16 mouse cellular contexts compared by ENCODE assay signal in the genomic region with DNA sequence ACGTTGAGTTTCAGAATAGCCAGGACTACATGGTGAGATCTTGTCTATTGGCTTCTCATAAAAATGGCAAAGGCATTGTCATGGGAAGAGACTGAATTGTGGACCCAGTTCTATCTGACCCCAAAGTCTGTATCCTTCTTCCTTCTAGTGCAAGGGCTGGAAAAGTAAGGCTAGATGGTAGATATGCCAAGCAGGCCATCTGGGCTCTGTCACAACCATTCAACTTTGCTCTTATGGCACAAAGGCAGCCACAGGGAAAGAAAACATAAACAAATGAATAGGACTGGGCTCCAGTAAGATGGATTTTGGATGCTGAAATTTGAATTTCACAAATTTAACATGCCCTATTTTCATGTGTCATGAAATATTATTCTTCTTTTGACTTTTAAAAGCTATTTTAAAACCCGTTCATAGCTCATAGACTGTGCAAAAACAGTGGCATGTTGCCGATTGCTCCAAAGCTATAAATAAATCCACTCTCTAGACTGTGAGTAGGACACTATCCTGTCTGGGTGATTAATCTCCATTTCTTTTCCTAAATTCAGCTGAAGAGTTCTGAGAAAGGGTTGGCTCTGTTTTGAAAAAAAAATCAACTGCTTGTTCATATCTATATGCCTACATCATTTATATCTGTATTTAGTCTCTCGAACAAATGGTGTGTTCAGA. TPM values are rescaled to one million over a fixed set of nuclear protein-coding genes. Genes with fewer than 3 reads are reported as not detected.
DNase-seq lines count a peak whose midpoint lies in the region; ATAC-seq and TF ChIP-seq lines count a peak whose summit lies in the region.
"Had no signal": no experiment of that assay in that cellular context is flagged by ENCODE, and none has a peak within 500 bp of the region (broad histone marks: within the 10 kb centered on the region; RNA-seq: fewer than 3 reads in every experiment).

No protein-coding gene starts in this region.

- H3K9me3 ChIP-seq in heart, embryonic 12.5 days (replicated peaks), result no peaks in the 10 kb centered on the region
- no peaks in the 10 kb centered on the region for H3K9me3 ChIP-seq in lung, embryonic 14.5 days (ENCODE audit: low read depth, low read length)
- H3K9me3 ChIP-seq: hindbrain, embryonic 13.5 days; kidney, embryonic 15.5 days; midbrain, embryonic 10.5 days; neural tube, embryonic 12.5 days had no signal

- no peak for TF ChIP-seq POLR2A in heart, adult 2 months (IDR thresholded peaks at IDR 0.05; ENCODE audit: insufficient read depth, low read depth, low read length)

- H3K36me3 ChIP-seq in heart, adult 2 months (ENCODE audit: control insufficient read depth, insufficient read depth, low read length), result peaks cover 2% of the 10 kb centered on the region
- H3K36me3 ChIP-seq in heart, embryonic 12.5 days, result no peaks in the 10 kb centered on the region
- no peaks in the 10 kb centered on the region for H3K36me3 ChIP-seq in lung, embryonic 14.5 days (ENCODE audit: insufficient read depth)
- H3K36me3 ChIP-seq: hindbrain, embryonic 13.5 days; kidney, embryonic 15.5 days; midbrain, embryonic 10.5 days; neural tube, embryonic 12.5 days had no signal

- H3K9ac ChIP-seq in heart, adult 2 months (ENCODE audit: low read depth, low read length), result no peak overlapping the region
- no peak overlapping the region for H3K9ac ChIP-seq in heart, embryonic 12.5 days
- no peak overlapping the region for H3K9ac ChIP-seq in lung, embryonic 14.5 days
- H3K9ac ChIP-seq: hindbrain, embryonic 13.5 days; kidney, embryonic 15.5 days; neural tube, embryonic 12.5 days had no signal

- no peak for TF ChIP-seq EP300 in heart, adult 2 months (IDR thresholded peaks at IDR 0.05; ENCODE audit: insufficient read depth, low read depth, low read length)

- no peaks in the 10 kb centered on the region; the same call in 1 of the 2 replicates for H3K4me1 ChIP-seq in heart, adult 2 months (ENCODE audit: control insufficient read depth, insufficient read depth, low read length)
- H3K4me1 ChIP-seq in heart, embryonic 12.5 days (replicated peaks), result peaks cover 11% of the 10 kb centered on the region
- peaks cover 2% of the 10 kb centered on the region; the same call in 1 of the 2 replicates for H3K4me1 ChIP-seq in lung, embryonic 14.5 days (ENCODE audit: insufficient read depth)

- no peaks in the 10 kb centered on the region for H3K27me3 ChIP-seq in heart, adult 2 months (ENCODE audit: control insufficient read depth, insufficient read depth, low read length)
- H3K27me3 ChIP-seq in heart, embryonic 12.5 days (replicated peaks), result no peaks in the 10 kb centered on the region
- no peaks in the 10 kb centered on the region for H3K27me3 ChIP-seq in lung, embryonic 14.5 days (ENCODE audit: insufficient read depth, low read length)
- H3K27me3 ChIP-seq: neural tube, embryonic 12.5 days had no signal

- no peaks in the 10 kb centered on the region; the same call in 1 of the 2 replicates for H3K79me2 ChIP-seq in heart, adult 2 months (replicated peaks; ENCODE audit: control insufficient read depth, insufficient read depth, low read length)

- H3K4me2 ChIP-seq in heart, embryonic 12.5 days, result no peak overlapping the region
- no peak overlapping the region for H3K4me2 ChIP-seq in lung, embryonic 14.5 days
- H3K4me2 ChIP-seq: hindbrain, embryonic 13.5 days; kidney, embryonic 15.5 days; neural tube, embryonic 12.5 days had no signal

- intact Hi-C loops in heart, adult 2 months (cut with DNase I), result no loop called here

- peak overlapping the region; percentile 69 for H3K27ac ChIP-seq in heart, adult 2 months
- H3K27ac ChIP-seq in heart, embryonic 12.5 days (ENCODE audit: poor library complexity, severe bottlenecking), result no peak overlapping the region
- no peak overlapping the region for H3K27ac ChIP-seq in lung, embryonic 14.5 days (ENCODE audit: low read depth)
- H3K27ac ChIP-seq: hindbrain, embryonic 13.5 days; kidney, embryonic 15.5 days; midbrain, embryonic 10.5 days; neural tube, embryonic 12.5 days had no signal

- no peak for ATAC-seq in heart, embryonic 12.5 days (ENCODE audit: insufficient number of reproducible peaks, low FRiP score)
- ATAC-seq in lung, embryonic 14.5 days (ENCODE audit: insufficient read depth), result no peak
- ATAC-seq: activated CD4-positive, CD25-positive, alpha-beta regulatory T cell, adult 4 months; Patski had no signal

- TF ChIP-seq CTCF in heart, adult 2 months (IDR thresholded peaks at IDR 0.05), result no peak
- no peak for TF ChIP-seq CTCF in lung, embryonic 14.5 days (IDR thresholded peaks at IDR 0.05; ENCODE audit: low read depth)

- 49% methylated on average over 4 of the region's 4 CpGs for WGBS in heart, adult 2 months
- WGBS in heart, embryonic 12.5 days, result 66% methylated on average over 4 of the region's 4 CpGs
- WGBS in lung, embryonic 14.5 days, result 63% methylated on average over 4 of the region's 4 CpGs

- no peak for DNase-seq in heart, adult 2 months
- DNase-seq in lung, embryonic 14.5 days, result peak; percentile 23
- no peak for DNase-seq in lung, postnatal 14 days
- DNase-seq in cerebellum, adult 11-12 months, result peak; percentile 42
- DNase-seq in cerebellum, postnatal 25 days, result peak; percentile 54
- DNase-seq in spleen, postnatal 14 days (ENCODE audit: low spot score in 2 of 2), result no peak
- DNase-seq: adrenal gland, postnatal 25 days; layer of hippocampus, postnatal 36 days had no signal

- H3K4me3 ChIP-seq in heart, adult 2 months, result no peak overlapping the region
- no peak overlapping the region for H3K4me3 ChIP-seq in heart, embryonic 12.5 days
- no peak overlapping the region for H3K4me3 ChIP-seq in lung, embryonic 14.5 days (ENCODE audit: low read depth, low read length)
- H3K4me3 ChIP-seq: hindbrain, embryonic 13.5 days; kidney, embryonic 15.5 days; midbrain, embryonic 10.5 days; neural tube, embryonic 12.5 days had no signal

RNA-seq across cellular contexts. Expression of gene Kbtbd12, which starts 15.8 kb away (rescaled TPM):
- total RNA-seq in heart, adult 2 months (2021), result 10 to 100 TPM; 35.7 to 37.4 TPM
- 14.7 and 20.4 TPM in 2 replicates for polyA plus RNA-seq in heart, adult 2 months (2012; rRNA removed)
- 11.3 and 13.6 TPM in 2 replicates for polyA plus RNA-seq in heart, embryonic 12.5 days (2016; fragmentation: Nextera tagmentation; extraction: Ambion mirVana)
- polyA plus RNA-seq in lung, embryonic 14.5 days (2014; fragmentation: Nextera tagmentation; extraction: Ambion mirVana), result 0.19 TPM in 1 of 2 replicates, not detected in the other
- total RNA-seq: monocyte, adult 5-6 weeks had no signal
- polyA plus RNA-seq: activated CD4-positive, CD25-positive, alpha-beta regulatory T cell, adult 4 months; midbrain, embryonic 10.5 days; neural tube, embryonic 12.5 days had no signal

Comparison
In these comparisons a context has a peak if more than half of its experiments do, and no peak if none do; other contexts are left out.
1. DNase-seq: peak in lung, embryonic 14.5 days (single experiment), cerebellum, adult 11-12 months (single experiment) and cerebellum, postnatal 25 days (2 of 2); none in heart, adult 2 months (0 of 2), lung, postnatal 14 days (single experiment) and spleen, postnatal 14 days (0 of 2).
2. RNA of gene Kbtbd12, which starts 15.8 kb away (polyA plus RNA-seq): 14.7 to 20.4 TPM in heart, adult 2 months and 11.3 to 13.6 TPM in heart, embryonic 12.5 days; 0.19 TPM in lung, embryonic 14.5 days; every median in the first group is over 10 times any median in the second.